Mouse (Mus musculus): ENCODE measurements around the gene Klrb1b.

Klrb1b gene

GRCm38 (mm10) chr6:128826132-128826531 is at the start of gene Klrb1b, which contains the start of gene Gm44511:
Klrb1b (minus strand) TSS chr6:128826331.
Gm44511 (minus strand) TSS chr6:128826315.
- no peak for DNase-seq

GRCm38 (mm10) chr6:128871910-128872610 is 45.9 kb upstream of the Klrb1b start:
- DNase-seq, result no peak

GRCm38 (mm10) chr6:128868861-128869260 is 42.7 kb upstream of the Klrb1b start:
- peak; percentile 53 for DNase-seq

GRCm38 (mm10) chr6:128857976-128858375 is 31.8 kb upstream of the Klrb1b start:
- no peak for DNase-seq

- peak; percentile 31 for DNase-seq
Measured at GRCm38 (mm10) chr6:128856250-128856649, 30.1 kb upstream of the Klrb1b start.

GRCm38 (mm10) chr6:128855477-128855876 is 29.3 kb upstream of the Klrb1b start:
- peak; percentile 13 for DNase-seq

GRCm38 (mm10) chr6:128854895-128855294 is 28.8 kb upstream of the Klrb1b start:
- no peak for DNase-seq

GRCm38 (mm10) chr6:128854024-128854820 is 28.1 kb upstream of the Klrb1b start:
- peak; percentile 88 for DNase-seq

GRCm38 (mm10) chr6:128852766-128853165 is 26.6 kb upstream of the Klrb1b start:
- DNase-seq, result no peak

- DNase-seq, result no peak
Measured at GRCm38 (mm10) chr6:128851151-128851550, 25.0 kb upstream of the Klrb1b start.

GRCm38 (mm10) chr6:128850671-128851070 is 24.5 kb upstream of the Klrb1b start:
- DNase-seq, result no peak

- peak; percentile 63 for DNase-seq
Measured at GRCm38 (mm10) chr6:128849902-128850301, 23.8 kb upstream of the Klrb1b start.

GRCm38 (mm10) chr6:128847401-128847800 is 21.3 kb upstream of the Klrb1b start:
- no peak for DNase-seq

GRCm38 (mm10) chr6:128845998-128846542 is 19.9 kb upstream of the Klrb1b start:
- DNase-seq, result peak; percentile 8

- DNase-seq, result peak; percentile 91
Measured at GRCm38 (mm10) chr6:128845319-128845979, 19.3 kb upstream of the Klrb1b start.

- DNase-seq, result peak; percentile 28
Measured at GRCm38 (mm10) chr6:128844586-128845080, 18.5 kb upstream of the Klrb1b start.

GRCm38 (mm10) chr6:128844131-128844530 is 18.0 kb upstream of the Klrb1b start:
- peak; percentile 58 for DNase-seq

GRCm38 (mm10) chr6:128843479-128843992 is 17.4 kb upstream of the Klrb1b start:
- DNase-seq, result peak; percentile 73

GRCm38 (mm10) chr6:128842945-128843478 is 16.9 kb upstream of the Klrb1b start:
- peak; percentile 85 for DNase-seq

- no peak for DNase-seq
Measured at GRCm38 (mm10) chr6:128842356-128842944, 16.3 kb upstream of the Klrb1b start.

GRCm38 (mm10) chr6:128841327-128842089 is 15.4 kb upstream of the Klrb1b start:
- DNase-seq, result peak; percentile 10

All from thymus, postnatal 4 days (tissue).